Mouse (Mus musculus) ZHBTc4 (cell line): Measurements from ENCODE around the gene Pnpla5.

Experiments used
- DNase-seq: peaks from one replicate; pipeline ENCODE4 v3.0.0-alpha.2; 2011; ENCODE audit warnings: low read depth, low spot score

Gene Pnpla5

DNA sequence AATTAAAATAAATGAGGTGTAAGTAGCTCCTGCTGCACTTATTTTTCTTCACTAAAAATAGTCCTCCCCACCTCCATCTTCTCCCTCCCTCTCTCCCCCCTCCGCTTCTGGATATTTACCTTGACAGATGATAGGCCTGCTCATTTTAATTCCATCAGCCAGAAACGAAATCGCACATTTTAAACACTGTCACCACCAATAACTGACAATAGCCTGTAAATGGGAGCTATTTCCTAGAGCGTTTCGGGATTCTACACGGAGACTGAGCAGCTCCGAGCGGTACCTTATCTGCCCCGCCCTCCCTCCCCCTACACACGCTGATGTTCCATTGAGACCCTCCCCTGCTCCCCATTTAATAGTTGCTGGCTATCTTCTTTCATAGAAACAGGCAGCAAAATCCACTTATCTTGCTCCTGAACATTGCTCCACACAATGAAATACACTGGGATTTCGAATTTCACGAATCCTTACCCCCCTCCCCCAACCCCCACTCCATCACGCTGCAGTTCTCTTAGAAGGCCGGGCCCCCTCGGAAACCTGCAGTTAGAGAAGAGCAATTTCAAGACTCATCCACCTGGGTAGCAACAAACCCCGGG, 53.4 kb downstream of the Pnpla5 start:
- no peak for DNase-seq

DNA sequence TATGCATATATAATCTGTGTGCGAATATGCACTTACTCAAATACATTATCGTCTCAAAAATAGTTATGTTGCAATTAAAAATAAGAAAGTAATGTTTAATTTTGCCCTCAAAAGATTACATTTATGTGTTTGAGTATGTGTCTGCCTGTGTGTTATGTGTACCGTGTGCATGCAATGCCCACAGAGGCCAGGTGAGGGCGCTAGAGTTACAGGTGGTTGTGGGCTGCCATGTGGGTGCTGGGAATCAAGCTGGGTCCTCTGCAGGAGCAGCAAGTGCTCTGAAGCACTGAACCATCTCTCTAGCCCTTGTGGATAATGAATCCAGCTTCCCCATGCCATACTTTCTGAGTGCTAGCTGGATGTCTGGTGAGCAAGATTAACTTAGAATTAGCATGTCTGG, 57.3 kb downstream of the Pnpla5 start:
- peak; percentile 53 for DNase-seq

DNA sequence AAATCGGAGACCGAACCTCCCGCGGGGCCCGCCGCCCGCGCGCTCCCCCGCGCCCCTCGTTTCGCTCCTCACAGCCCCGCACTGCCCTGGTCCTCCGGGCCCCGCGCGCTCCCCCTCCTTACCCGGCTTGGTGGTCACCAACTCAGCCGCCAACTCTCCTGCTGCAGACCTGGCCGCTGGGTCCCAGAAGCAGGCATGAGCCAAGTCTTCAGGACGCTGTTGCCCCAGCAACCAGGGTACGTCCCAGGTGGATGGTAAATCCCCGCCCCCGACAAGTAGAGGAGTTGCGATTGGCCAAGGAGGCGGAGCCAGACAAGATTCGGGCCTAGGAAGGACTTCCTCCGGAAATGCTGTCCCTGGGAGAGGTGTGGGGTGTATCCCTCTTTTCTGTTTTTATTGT, 57.8 kb downstream of the Pnpla5 start, which contains the start of gene Efcab6:
TSS of gene Efcab6 (minus strand) at position 240 of the 400 bp plus-strand sequence.
- peak; percentile 94 for DNase-seq
